Mouse (Mus musculus) Patski (cell line): ENCODE data around the gene Kif1bp. TPM values are rescaled to one million over a fixed set of nuclear protein-coding genes. Genes with fewer than 3 reads are reported as not detected.
A peak's percentile ranks its signal among the peaks of the same experiment; 100 is the strongest.
"Not testable (repeated sequence)": the region's sequence is repeated elsewhere in the genome, so short reads cannot be mapped to it uniquely, and the experiment has no call there.

Experiments used
- ATAC-seq: fragments of 100-300 bp; one replicate; pipeline ENCODE4 v1.8.0; 2021
- CTCF ChIA-PET: fragments of 350-600 bp; sonication (Branson Sonifier 250); formaldehyde crosslinking; loops from one replicate; lab custom pipeline; 2022; ENCODE audit warnings: inconsistent platforms; lab: Charles Lee
- POLR2A ChIA-PET: fragments of 350-600 bp; sonication (Branson Sonifier 250); formaldehyde crosslinking; loops from one replicate; lab custom pipeline; 2022; ENCODE audit warnings: antibody characterized with exemption, inconsistent platforms; lab: Charles Lee
- DNase-seq: peaks from one replicate; pipeline ENCODE4 v3.0.0-alpha.2; 2011; ENCODE audit warnings: low read depth, low spot score
- H3K27me3 ChIP-seq: fragments of 371-371 bp; one replicate; pipeline ENCODE4 v1.5.1; 2021
- CTCF ChIP-seq: fragments of 100-300 bp; IDR thresholded peaks from one replicate; pipeline ENCODE4 v1.5.1; 2021
- in situ Hi-C: fragments of 300-500 bp; cut with MboI; formaldehyde crosslinking; loops from 3 replicates; pipeline ENCODE4 v1.11.1; 2018; ENCODE audit warnings: low pct_unique_long_range_greater_than_20kb, mixed read lengths
- polyA plus RNA-seq: library from polyadenylated mRNA; unstranded; gene quantifications from one replicate; pipeline ENCODE4 v1.2.3, GENCODE M21; 2021

The Kif1bp gene
- 66.2 TPM for polyA plus RNA-seq

DNA sequence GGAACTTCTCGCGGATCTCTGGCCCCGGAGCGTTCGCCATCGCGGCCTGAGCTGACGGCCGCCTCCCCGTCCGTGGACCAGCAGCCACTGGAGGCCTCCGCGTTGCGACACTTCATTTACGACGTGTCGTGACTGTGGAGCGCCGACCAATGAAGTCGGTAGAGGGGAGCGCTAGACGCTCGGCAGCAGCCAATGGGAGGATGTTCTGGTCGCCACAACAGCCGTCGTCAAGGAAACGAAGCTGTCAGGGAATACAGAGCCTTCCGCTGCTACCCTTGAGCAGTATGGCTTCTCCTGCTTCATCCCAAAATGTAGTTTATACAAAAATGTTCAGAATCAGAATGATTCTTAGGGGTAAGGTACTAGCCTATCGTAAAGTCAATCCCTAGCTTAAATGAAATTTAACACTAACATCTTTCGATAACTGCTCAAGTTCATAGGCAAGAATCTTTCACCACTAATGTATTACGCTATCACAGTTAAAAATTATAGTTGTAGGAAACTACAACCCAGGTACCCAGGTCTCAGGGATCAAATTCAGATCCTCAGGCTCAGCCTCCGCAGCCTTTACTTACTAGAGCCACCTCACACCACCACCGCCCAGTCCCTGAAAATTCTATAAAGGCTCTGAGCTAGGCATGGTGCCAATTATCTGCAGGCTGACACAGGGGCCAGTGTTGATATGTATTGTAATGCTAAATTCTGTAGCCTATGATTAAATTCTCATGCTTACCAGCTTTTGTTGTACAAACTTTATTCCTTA, at the start of gene Kif1bp:
Gene Kif1bp, minus strand, starts transcription at position 120 of the 763 bp plus-strand sequence.
- POLR2A ChIA-PET = interaction anchor here (0.6 kb wide), 1 partner anchor 14 kb away, joined by 4 read pairs; no protein-coding TSS in a partner anchor
- no peak for TF ChIP-seq CTCF
- ATAC-seq (peak; percentile 99), DNase-seq (peak; percentile 85)
- H3K27me3 ChIP-seq = no peaks in the 10 kb centered on the region
- CTCF ChIA-PET = interaction anchor here (1.0 to 6.4 kb wide), 2 partner anchors 11 to 23 kb away, joined by 3 to 35 read pairs; partner anchors contain the start of gene Ddx21
- in situ Hi-C loops = no loop called here

DNA sequence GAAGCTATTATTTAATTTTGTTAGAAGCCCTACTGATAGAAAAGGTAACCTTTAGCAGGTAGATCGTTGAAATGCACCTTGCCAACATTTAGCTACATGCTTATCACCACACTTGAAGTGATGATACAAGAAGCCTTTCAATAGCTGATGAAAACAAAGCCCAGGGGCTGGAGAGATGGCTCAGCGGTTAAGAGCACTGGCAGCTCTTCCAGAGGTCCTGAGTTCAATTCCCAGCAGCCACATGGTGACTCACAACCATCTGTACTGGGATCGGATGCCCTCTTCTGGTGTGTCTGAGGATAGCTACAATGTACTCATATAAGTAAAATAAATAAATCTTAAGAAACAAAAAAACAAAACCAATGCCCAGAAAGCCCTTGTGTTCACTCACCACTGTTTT, 25.9 kb upstream of the Kif1bp start:
- ChIA-PET CTCF (interaction anchor here (1.1 to 1.9 kb wide), 2 partner anchors 10 to 14 kb away, joined by 3 to 6 read pairs; no protein-coding TSS in a partner anchor), POLR2A (no interaction called here)
- in situ Hi-C loops = no loop called here
- ATAC-seq (no peak), DNase-seq (no peak)
- H3K27me3 ChIP-seq = no peaks in the 10 kb centered on the region
- no peak for TF ChIP-seq CTCF

DNA sequence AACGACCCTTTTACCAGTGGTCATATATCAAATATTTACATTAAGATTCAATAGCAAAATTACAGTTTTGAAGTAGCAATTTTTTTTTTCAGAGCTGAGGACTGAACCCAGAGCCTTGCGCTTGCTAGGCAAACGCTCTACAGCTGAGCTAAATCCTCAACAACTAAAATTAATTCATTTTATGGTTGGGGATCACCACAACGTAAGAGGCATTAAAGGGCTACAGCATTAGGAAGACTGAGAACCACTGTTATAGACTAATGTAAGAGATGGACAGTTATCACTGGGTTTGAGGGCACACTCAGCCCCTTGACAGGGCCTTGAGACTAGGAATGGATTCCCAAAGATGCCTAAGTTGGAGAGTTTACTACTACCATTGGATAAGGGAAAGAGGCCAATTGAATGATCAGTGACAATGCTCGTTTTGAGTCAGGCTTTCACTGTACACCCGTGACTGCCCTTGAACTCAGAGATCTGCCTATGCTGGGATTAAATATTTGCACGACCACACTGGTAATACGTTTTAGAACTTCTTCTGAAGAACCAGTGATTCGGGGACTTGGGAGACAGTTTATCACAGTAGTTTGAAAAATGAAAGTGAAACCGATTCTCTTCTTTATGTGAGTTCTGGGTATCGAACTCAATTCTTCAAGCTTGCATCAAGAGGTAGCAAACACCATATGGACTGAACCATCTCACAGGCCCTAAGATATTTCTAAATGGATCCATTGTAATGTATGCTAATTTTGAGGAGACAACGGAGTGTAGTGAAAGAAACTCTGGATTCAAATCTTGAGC, 25.2 kb upstream of the Kif1bp start:
- ChIA-PET CTCF (interaction anchor here (1.1 to 1.9 kb wide), 2 partner anchors 11 to 13 kb away, joined by 3 to 6 read pairs; no protein-coding TSS in a partner anchor), POLR2A (no interaction called here)
- in situ Hi-C loops = no loop called here
- no peaks in the 10 kb centered on the region for H3K27me3 ChIP-seq
- DNase-seq (no peak), ATAC-seq (no peak)
- no peak for TF ChIP-seq CTCF

DNA sequence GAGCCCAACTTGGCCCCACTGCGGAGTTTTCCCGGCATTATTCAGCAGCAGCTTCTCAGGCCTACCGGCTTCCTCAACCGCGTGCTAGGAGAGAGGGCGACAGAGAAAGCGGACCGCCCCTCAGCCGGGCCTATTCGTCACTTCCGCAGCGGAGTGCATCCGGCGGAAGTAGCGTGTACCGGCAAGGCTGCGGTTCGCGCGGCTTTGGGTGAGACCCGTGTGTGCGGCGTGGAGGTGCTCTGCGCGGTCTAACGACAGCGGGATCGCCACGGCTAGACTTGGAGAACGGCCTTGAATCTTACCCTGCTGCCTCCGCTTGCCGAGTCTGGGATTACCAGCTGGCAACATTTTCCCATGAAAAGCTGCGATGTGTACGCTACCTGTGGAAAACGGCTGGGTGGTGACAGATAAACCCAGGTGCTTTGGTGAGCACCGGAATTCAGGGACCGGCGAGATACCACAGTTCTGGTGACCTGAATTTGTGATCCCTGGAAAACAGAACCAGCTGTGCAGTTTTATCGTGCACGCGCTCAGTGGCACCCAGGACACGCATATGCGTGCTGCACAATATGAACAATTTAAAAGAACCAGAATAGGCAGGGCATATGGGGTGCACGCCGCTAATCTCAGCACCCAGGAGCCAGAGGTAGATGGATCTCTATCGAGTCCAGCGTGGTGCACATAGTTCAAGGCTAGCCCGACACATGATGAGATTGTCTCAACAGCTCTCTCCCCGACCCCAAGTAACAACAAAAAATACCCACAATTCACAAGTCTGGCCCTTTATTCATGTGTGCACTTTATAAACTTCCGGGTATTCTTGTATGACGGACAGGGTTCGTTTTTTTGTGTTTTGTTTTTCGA, 24.2 kb upstream of the Kif1bp start, which contains the start of gene Ddx21:
Gene Ddx21, minus strand, starts transcription at position 105 of the 864 bp plus-strand sequence.
- in situ Hi-C loops = no loop called here
- no peak for TF ChIP-seq CTCF
- ATAC-seq (peak; percentile 95), DNase-seq (peak; percentile 30)
- POLR2A ChIA-PET = interaction anchor here (0.5 to 1.0 kb wide), 2 partner anchors 48 to 1464 kb away, joined by 3 read pairs; partner anchors contain the start of gene Ddx50
- CTCF ChIA-PET = interaction anchor here (1.1 to 1.3 kb wide), 2 partner anchors 12 to 24 kb away, joined by 3 to 4 read pairs; partner anchors contain the start of gene Kif1bp
- no peaks in the 10 kb centered on the region for H3K27me3 ChIP-seq

DNA sequence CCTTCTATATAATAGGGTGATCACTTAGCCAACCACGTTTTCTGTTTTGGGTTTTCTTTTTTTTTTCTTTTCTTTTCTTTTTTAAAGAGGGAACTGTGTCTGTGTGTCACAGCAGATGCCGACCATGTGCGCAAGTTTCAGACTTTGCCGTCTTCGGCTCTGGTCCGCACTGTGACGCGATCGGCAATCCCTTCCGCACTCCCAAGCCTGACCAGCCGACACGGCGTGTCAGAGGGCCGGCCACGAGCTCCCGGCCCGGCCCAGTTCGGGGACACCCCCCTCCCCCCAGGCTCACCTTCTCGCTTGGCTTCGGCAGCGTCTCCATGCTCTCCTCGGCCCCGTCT, 23.5 kb upstream of the Kif1bp start:
- in situ Hi-C loops = no loop called here
- peak; percentile 90 for ATAC-seq
- ChIA-PET CTCF (interaction anchor here (1.1 to 1.3 kb wide), 2 partner anchors 11 to 23 kb away, joined by 3 to 4 read pairs; partner anchors contain the start of gene Kif1bp), POLR2A (interaction anchor here (0.5 to 1.0 kb wide), 3 partner anchors 49 to 1463 kb away, joined by 3 to 5 read pairs (median 3); partner anchors contain the start of gene Ddx50)
- no peaks in the 10 kb centered on the region for H3K27me3 ChIP-seq
- DNase-seq = no peak
- TF ChIP-seq CTCF = no peak

DNA sequence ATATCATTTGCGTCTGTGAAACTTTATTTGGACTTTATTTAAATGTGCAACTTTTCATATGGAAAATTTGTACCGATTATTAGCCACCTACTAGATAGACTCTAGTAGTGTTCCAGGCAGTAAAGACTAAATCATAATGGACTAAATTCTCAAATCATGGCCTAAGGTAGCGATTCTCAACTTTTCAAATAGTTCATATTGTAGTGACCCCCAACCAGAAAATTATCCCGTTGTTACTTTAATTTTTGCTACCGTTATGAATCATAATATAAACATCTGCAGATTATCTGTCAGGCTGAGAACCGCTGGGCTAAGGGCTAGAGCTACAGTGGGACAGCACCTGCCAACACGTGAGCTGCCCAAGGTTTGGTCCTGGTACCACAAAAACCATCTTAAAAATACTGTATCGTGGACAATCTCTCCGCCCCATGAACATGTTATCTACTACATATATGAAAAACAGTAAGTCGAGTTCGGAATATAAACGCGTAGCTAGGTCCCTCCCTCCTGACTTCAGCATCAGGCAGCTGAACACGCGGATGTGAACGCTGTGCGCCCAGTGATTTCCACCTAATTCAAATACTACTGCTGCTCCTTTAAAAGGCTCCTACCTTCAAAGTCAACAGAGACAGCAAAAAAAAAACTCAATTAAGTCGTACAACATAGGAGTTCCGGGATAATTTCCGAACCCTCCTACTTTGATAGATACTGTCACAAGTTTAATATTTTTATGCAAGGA, 23.0 kb upstream of the Kif1bp start:
- no peak for DNase-seq
- in situ Hi-C loops = no loop called here
- CTCF ChIA-PET = interaction anchor here (1.1 kb wide), 1 partner anchor 23 kb away, joined by 3 read pairs; the partner anchor contains the start of gene Kif1bp
- ATAC-seq = no peak
- TF ChIP-seq CTCF = no peak
- no peaks in the 10 kb centered on the region for H3K27me3 ChIP-seq
- POLR2A ChIA-PET = interaction anchor here (0.7 to 0.8 kb wide), 2 partner anchors 101 to 303 kb away, joined by 3 to 5 read pairs; no protein-coding TSS in a partner anchor

DNA sequence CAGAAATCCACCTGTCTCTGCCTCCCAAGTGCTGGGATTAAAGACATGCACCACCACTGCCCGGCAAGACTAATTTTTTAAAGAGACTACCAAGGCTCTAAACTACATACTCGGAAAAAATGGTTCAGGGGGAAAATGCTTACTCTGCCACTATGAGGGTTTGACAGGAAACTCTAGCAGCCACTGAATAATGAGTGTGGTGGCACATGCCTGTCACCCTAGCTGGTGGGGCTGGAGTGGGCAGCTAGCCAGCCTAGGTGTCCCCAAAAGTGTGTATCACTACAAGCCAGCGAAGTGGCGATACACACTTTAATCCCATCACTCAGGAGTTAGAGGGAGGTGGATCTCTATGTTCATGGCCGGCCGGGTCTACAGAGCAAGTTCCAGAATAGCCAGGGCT, 21.8 kb upstream of the Kif1bp start:
- POLR2A ChIA-PET = no interaction called here
- CTCF ChIA-PET = no interaction called here
- in situ Hi-C loops = no loop called here
- DNase-seq = no peak
- no peak for TF ChIP-seq CTCF
- ATAC-seq = no peak
- H3K27me3 ChIP-seq = no peaks in the 10 kb centered on the region

DNA sequence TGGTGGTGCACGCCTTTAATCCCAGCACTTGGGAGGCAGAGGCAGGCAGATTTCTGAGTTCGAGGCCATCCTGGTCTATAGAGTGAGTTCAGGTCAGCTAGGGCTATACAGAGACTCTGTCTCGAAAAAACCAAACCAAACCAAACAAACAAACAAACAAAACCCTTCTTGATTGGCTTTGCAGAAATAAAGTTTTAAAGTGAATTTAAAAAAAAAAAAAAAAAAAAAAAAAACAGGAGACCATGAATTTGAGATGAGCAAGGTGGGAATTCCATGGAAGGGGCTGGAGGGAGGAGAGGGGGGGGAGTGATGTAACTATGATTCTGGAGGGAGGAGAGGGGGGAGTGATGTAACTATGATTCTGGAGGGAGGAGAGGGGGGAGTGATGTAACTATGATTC, 21.1 kb upstream of the Kif1bp start:
- ATAC-seq, DNase-seq, H3K27me3 ChIP-seq, in situ Hi-C loops, POLR2A ChIA-PET: not testable (repeated sequence)
- CTCF ChIA-PET = interaction anchor here (1.1 kb wide), 1 partner anchor 20 kb away, joined by 3 read pairs; no protein-coding TSS in a partner anchor

DNA sequence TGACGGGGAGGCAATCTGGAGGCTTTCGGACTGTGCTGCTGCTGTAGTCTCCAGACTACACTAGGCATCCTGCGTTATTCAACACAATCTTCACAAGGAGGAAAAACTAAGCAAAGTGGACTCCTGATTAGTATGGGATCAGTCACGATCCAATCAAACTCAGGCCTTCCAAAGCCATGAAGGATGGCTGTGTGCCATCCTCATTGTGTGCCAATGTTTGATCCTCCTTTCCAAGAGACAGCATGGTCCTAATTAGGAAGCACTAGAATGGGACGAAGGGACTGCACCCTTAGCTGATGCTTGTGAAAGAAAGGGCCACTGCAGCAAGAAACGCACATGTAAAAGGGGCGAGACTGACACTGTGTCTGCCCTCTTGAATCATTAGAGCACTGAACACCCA, 14.2 kb upstream of the Kif1bp start:
- no peaks in the 10 kb centered on the region for H3K27me3 ChIP-seq
- DNase-seq (no peak), ATAC-seq (no peak)
- ChIA-PET POLR2A (interaction anchor here (1.6 kb wide), 1 partner anchor 14 kb away, joined by 4 read pairs; the partner anchor contains the start of gene Kif1bp), CTCF (no interaction called here)
- no peak for TF ChIP-seq CTCF
- in situ Hi-C loops = no loop called here
